Mouse (Mus musculus) large intestine, adult 2 months (tissue): ENCODE data around the gene Sept8. TPM values are rescaled to one million over a fixed set of nuclear protein-coding genes. Genes with fewer than 3 reads are reported as not detected.
"Not testable (repeated sequence)": the region's sequence is repeated elsewhere in the genome, so short reads cannot be mapped to it uniquely, and the experiment has no call there.

Experiments
- DNase-seq: peaks from one replicate; pipeline ENCODE4 v3.0.0-alpha.2; 2012; ENCODE audit warnings: low read depth, low spot score
- WGBS: fragments of 180-500 bp; shearing (Covaris S2); methylation state at CpG from one replicate; pipeline ENCODE4 v1.1.7; 2018; 5-methylcytosine and 5-hydroxymethylcytosine counted together
- polyA plus RNA-seq: library from polyadenylated mRNA; depleted of rRNA; stranded (reverse); fragments of >200 nt; gene quantifications from 2 replicates; pipeline ENCODE4 v1.2.3, GENCODE M21; 2012; rRNA removed

The Sept8 gene
- polyA plus RNA-seq, 1 experiment = 15.1 TPM

DNA sequence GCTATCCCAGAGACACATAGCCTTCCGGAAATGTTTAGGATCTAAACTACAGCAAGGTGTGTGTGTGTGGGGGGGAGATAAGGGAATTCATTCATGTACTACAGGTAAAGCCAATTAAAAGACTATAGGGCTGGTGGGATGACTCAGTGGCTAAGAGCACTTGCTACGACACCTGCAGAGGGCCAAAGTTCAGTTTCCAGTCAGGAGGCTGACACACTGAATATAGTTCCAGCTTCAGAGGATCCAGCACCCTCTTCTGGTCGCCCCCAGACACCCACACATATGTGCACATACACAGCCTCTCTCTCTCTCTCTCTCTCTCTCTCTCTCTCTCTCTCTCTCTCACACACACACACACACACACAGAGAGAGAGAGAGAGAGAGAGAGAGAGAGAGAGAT is 38.9 kb downstream of the Sept8 start:
- 36% methylated on average over 1 of the region's 3 CpGs for WGBS
- DNase-seq = not testable (repeated sequence)

- WGBS = 78% methylated on average over 2 of the region's 3 CpGs
- not testable (repeated sequence) for DNase-seq
Observed at GRCm38 (mm10) chr11:53559980-53560379, 40.9 kb downstream of the Sept8 start.

DNA sequence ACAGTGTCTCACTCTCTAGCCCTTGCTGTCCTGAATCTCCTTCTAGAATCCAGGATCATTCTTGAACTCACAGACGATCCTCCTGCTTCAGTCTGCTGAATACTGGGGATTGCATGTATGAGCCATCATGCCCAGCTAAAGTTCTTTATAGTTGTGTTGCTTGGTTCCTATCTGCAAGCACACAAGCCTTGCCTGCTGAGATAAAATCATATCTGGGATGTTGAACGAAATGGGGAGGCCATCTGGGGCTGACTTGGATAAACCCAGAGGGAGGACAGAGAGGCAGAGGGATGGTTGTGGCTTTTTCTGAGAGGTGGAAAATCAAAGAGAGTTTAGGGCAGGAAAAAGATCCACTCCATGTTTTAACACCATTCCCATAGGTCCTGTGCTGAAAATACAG is 42.9 kb downstream of the Sept8 start:
- WGBS = 86% methylated on average over 2 of the region's 2 CpGs
- DNase-seq = no peak

GRCm38 (mm10) chr11:53566646-53567045 is 47.6 kb downstream of the Sept8 start:
- WGBS = 84% methylated on average over 4 of the region's 4 CpGs
- DNase-seq = no peak

- 1% methylated on average over 67 of the region's 69 CpGs for WGBS
- DNase-seq = peak; percentile 92
Observed at GRCm38 (mm10) chr11:53567224-53568014, 48.4 kb downstream of the Sept8 start, which contains the start of gene Kif3a. TSS of gene Kif3a (plus strand) at chr11:53567379.

DNA sequence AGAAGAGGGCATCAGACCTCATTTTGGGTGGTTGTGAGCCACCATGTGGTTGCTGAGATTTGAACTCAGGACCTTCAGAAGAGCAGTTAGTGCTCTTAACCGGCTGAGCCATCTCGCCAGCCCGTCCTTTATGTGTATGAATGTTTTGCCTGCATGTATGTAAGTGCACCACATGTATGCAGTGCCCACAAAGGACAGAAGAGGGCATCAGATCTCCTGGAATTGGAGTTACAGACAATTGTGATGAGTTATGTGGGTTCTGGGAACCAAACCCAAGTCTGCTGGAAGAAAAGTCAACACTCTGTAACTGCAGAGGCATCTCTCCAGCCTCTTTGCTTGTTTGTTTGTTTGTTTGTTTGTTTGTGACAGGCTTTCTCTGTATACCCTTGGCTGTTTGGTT is 61.5 kb downstream of the Sept8 start:
- WGBS = 97% methylated on average over 3 of the region's 3 CpGs
- no peak for DNase-seq

- WGBS = 46% methylated on average over 10 of the region's 10 CpGs
- no peak for DNase-seq
Observed at GRCm38 (mm10) chr11:53583151-53583550, 64.1 kb downstream of the Sept8 start.

- no peak for DNase-seq
- WGBS = 63% methylated on average over 3 of the region's 3 CpGs
Observed at GRCm38 (mm10) chr11:53584849-53585248, 65.8 kb downstream of the Sept8 start.

DNA sequence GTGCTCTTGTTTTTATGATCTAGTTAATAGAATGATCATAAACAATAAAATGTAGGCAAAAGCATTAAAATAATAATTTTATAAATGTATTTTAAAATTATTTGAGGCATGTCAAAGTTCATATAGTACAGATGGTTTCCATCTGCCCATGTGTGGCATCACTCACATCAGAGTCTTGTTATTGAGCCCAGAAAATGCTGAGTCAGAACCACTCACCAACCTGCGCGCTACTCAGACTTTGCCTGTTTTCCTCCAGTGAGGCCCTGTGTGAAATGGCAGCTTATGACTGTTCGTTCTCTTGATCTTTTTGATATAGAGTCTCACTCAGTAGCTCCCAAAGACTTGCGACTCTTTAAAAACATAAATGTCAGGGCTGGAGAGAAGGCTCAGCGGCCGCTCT is 66.5 kb downstream of the Sept8 start:
- 98% methylated on average over 6 of the region's 6 CpGs for whole genome bisulfite sequencing
- no peak for DNase-seq

GRCm38 (mm10) chr11:53588279-53588678 is 69.2 kb downstream of the Sept8 start:
- WGBS = 87% methylated on average over 8 of the region's 8 CpGs
- DNase-seq = no peak

DNA sequence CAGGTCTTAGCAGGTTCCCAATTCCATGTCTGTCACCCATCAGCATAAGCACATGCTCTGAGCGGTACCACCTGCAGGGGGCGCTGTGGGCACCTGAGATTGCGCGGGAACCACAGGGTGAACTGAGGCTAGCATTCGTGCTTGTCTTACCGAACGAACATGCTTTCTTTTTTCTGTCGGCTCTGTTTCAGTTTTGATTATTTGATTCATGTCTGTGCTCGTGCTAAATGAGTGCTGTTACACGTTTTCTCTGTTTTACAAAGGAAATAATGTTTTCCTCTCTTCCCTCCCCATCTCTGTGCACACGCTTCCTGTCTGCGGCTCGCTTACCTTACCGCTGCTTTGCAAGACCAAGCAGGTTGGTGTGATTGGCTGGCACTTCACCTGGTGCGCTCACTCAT is 71.3 kb downstream of the Sept8 start:
- 65% methylated on average over 15 of the region's 15 CpGs for WGBS
- DNase-seq = no peak

GRCm38 (mm10) chr11:53591116-53591515 is 72.1 kb downstream of the Sept8 start:
- no peak for DNase-seq
- 92% methylated on average over 5 of the region's 5 CpGs for WGBS

Other genes starting within 250 kb of the Sept8 start
- 16.4 and 23.4 TPM in 2 replicates for gene Hspa4, start 218.8 kb upstream of the Sept8 start, polyA plus RNA-seq
- 3.2 and 3.3 TPM in 2 replicates for gene Zcchc10, start 194.6 kb upstream of the Sept8 start, polyA plus RNA-seq
- 6.9 and 13.6 TPM in 2 replicates for gene Aff4, start 168.4 kb upstream of the Sept8 start, polyA plus RNA-seq
- gene Leap2, start 96.1 kb upstream of the Sept8 start, polyA plus RNA-seq = 5.3 and 43.3 TPM in 2 replicates
- gene Uqcrq, start 88.4 kb upstream of the Sept8 start, polyA plus RNA-seq = 700 and 833 TPM in 2 replicates
- gene Gdf9, start 88.2 kb upstream of the Sept8 start, polyA plus RNA-seq = 0.92 and 1.1 TPM in 2 replicates
- 0.05 and 0.09 TPM in 2 replicates for gene Gm10447, start 62.1 kb upstream of the Sept8 start, polyA plus RNA-seq
- 2.3 and 3.5 TPM in 2 replicates for gene Shroom1, start 62.1 kb upstream of the Sept8 start, polyA plus RNA-seq
- gene Gm9837, start 48.8 kb upstream of the Sept8 start, polyA plus RNA-seq = not detected in 2 replicates
- not detected in 2 replicates for gene Gm9945, start 39.1 kb upstream of the Sept8 start, polyA plus RNA-seq
- gene Sowaha, start 39.0 kb upstream of the Sept8 start, polyA plus RNA-seq = 7.5 and 21.0 TPM in 2 replicates
- gene Kif3a, start 48.1 kb downstream of the Sept8 start, polyA plus RNA-seq = 1.8 and 2.3 TPM in 2 replicates
- not detected in 2 replicates for gene Il4, start 99.4 kb downstream of the Sept8 start, polyA plus RNA-seq
- gene Il13, start 115.4 kb downstream of the Sept8 start, polyA plus RNA-seq = 0.09 TPM in 1 of 2 replicates, not detected in the other
- 5.0 TPM in 2 replicates for gene Rad50, start 188.1 kb downstream of the Sept8 start, polyA plus RNA-seq
- gene Il5, start 201.5 kb downstream of the Sept8 start, polyA plus RNA-seq = 0.10 TPM in 1 of 2 replicates, not detected in the other